Mouse (Mus musculus): ENCODE results near the gene Nynrin.

DNA sequence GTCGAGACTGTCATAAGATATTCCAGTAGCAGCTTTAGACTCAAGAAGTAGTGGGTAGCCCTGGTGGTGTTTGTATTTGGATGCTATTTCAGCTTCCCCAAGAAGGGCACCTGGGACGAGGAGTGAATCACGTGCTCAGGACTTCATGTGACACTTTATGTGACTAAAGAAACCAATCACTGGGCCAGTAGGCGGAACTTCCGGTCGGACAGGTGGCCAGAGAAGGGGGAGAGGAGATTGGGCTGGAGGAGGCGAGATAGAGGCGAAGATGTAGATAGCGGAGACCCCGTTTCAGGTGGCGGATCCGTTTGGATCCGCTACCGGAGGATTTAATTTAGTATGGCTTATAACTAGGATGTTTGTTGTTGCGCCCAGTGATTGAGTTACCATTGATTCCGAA, 38.9 kb upstream of the Nynrin start:
- no peak for TF ChIP-seq MAX (IDR thresholded peaks at IDR 0.05)
- no peak for TF ChIP-seq CTCF (IDR thresholded peaks at IDR 0.05; ENCODE audit: control insufficient read depth, insufficient read depth, insufficient read length)
- TF ChIP-seq MYOG (IDR thresholded peaks at IDR 0.05; ENCODE audit: control insufficient read depth, extremely low read depth, insufficient read length), result no peak
- no peak for TF ChIP-seq USF1 (IDR thresholded peaks at IDR 0.05; ENCODE audit: low read depth)
